Mouse (Mus musculus): ENCODE data around the gene Tgm4.

DNA sequence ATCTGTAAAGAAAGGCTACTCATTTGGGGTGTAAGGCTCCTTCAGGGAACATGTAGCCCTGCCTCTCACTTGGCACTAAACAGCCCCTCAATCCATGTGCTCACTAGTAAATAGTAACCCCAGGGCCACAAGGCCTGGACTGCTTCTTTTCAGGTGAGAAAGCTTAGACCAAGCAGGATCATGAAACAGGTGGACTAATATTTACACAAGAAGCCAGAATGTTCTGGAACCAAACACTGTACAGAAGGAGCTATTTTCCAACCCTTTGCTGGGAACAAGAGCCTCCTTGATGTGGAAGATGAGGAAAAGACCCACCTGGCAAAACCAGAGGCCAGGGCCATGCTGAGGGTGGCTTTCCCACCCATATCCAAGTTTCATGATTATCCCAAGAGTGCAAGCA is 68.9 kb downstream of the Tgm4 start:
- no peak for TF ChIP-seq CTCF (IDR thresholded peaks at IDR 0.05; ENCODE audit: borderline replicate concordance, control insufficient read depth, extremely low read depth, insufficient read depth, low read length, poor library complexity)
- no peak for TF ChIP-seq POLR2A (IDR thresholded peaks at IDR 0.05; ENCODE audit: control insufficient read depth, extremely low read depth, insufficient read depth, low read length, poor library complexity)

Data from thymus, adult 2 months (tissue).